Mouse (Mus musculus): Measurements from ENCODE around the gene Tut1. TPM values are rescaled to one million over a fixed set of nuclear protein-coding genes. Genes with fewer than 3 reads are reported as not detected.

The Tut1 gene
- 7.9 TPM for polyA plus RNA-seq (2015; fragmentation: Illumina TruSeq; extraction: RNeasy Lipid Tissue Mini Kit (QIAGEN cat#74804); ENCODE audit: insufficient read depth, low read depth, low replicate concordance)

GRCm38 (mm10) chr19:8953135-8954039 is at the start of gene Tut1:
Tut1 (plus strand) TSS chr19:8953847.

GRCm38 (mm10) chr19:8920073-8920736 is 33.4 kb upstream of the Tut1 start, which contains the start of gene B3gat3:
B3gat3 (plus strand) TSS chr19:8920374.

GRCm38 (mm10) chr19:8929224-8930088 is 24.2 kb upstream of the Tut1 start, which contains the start of the genes Rom1 and Eml3:
Rom1 (minus strand) TSS chr19:8929356.
Eml3 (plus strand) TSS chr19:8929552.

GRCm38 (mm10) chr19:8941515-8942217 is 12.0 kb upstream of the Tut1 start, which contains the start of gene Mta2:
Mta2 (plus strand) TSS chr19:8941875.

GRCm38 (mm10) chr19:8966590-8967372 is 13.1 kb downstream of the Tut1 start, which contains the start of gene Eef1g:
Eef1g (plus strand) TSS chr19:8967041.

GRCm38 (mm10) chr19:8989066-8989566 is 35.5 kb downstream of the Tut1 start, which contains the start of gene Ahnak:
Ahnak (plus strand) TSS chr19:8989284.

Other genes with a start within 250 kb of the Tut1 start
- 80.3 TPM for gene Slc3a2, start 230.5 kb upstream of the Tut1 start, polyA plus RNA-seq (2015; fragmentation: Illumina TruSeq; extraction: RNeasy Lipid Tissue Mini Kit (QIAGEN cat#74804); ENCODE audit: insufficient read depth, low read depth, low replicate concordance)
- 35.4 TPM for gene Wdr74, start 218.0 kb upstream of the Tut1 start, polyA plus RNA-seq (2015; fragmentation: Illumina TruSeq; extraction: RNeasy Lipid Tissue Mini Kit (QIAGEN cat#74804); ENCODE audit: insufficient read depth, low read depth, low replicate concordance)
- not detected for gene 1700092M07Rik, start 213.1 kb upstream of the Tut1 start, polyA plus RNA-seq (2015; fragmentation: Illumina TruSeq; extraction: RNeasy Lipid Tissue Mini Kit (QIAGEN cat#74804); ENCODE audit: insufficient read depth, low read depth, low replicate concordance)
- gene Stx5a, start 212.4 kb upstream of the Tut1 start, polyA plus RNA-seq (2015; fragmentation: Illumina TruSeq; extraction: RNeasy Lipid Tissue Mini Kit (QIAGEN cat#74804); ENCODE audit: insufficient read depth, low read depth, low replicate concordance) = 67.2 TPM
- 127 TPM for gene Nxf1, start 196.8 kb upstream of the Tut1 start, polyA plus RNA-seq (2015; fragmentation: Illumina TruSeq; extraction: RNeasy Lipid Tissue Mini Kit (QIAGEN cat#74804); ENCODE audit: insufficient read depth, low read depth, low replicate concordance)
- gene Tmem223, start 182.9 kb upstream of the Tut1 start, polyA plus RNA-seq (2015; fragmentation: Illumina TruSeq; extraction: RNeasy Lipid Tissue Mini Kit (QIAGEN cat#74804); ENCODE audit: insufficient read depth, low read depth, low replicate concordance) = 32.1 TPM
- gene Tmem179b, start 179.4 kb upstream of the Tut1 start, polyA plus RNA-seq (2015; fragmentation: Illumina TruSeq; extraction: RNeasy Lipid Tissue Mini Kit (QIAGEN cat#74804); ENCODE audit: insufficient read depth, low read depth, low replicate concordance) = 17.0 TPM
- 0.76 TPM for gene Taf6l, start 167.4 kb upstream of the Tut1 start, polyA plus RNA-seq (2015; fragmentation: Illumina TruSeq; extraction: RNeasy Lipid Tissue Mini Kit (QIAGEN cat#74804); ENCODE audit: insufficient read depth, low read depth, low replicate concordance)
- 17.1 TPM for gene Polr2g, start 155.3 kb upstream of the Tut1 start, polyA plus RNA-seq (2015; fragmentation: Illumina TruSeq; extraction: RNeasy Lipid Tissue Mini Kit (QIAGEN cat#74804); ENCODE audit: insufficient read depth, low read depth, low replicate concordance)
- gene Zbtb3, start 151.3 kb upstream of the Tut1 start, polyA plus RNA-seq (2015; fragmentation: Illumina TruSeq; extraction: RNeasy Lipid Tissue Mini Kit (QIAGEN cat#74804); ENCODE audit: insufficient read depth, low read depth, low replicate concordance) = not detected
- gene Ttc9c, start 134.5 kb upstream of the Tut1 start, polyA plus RNA-seq (2015; fragmentation: Illumina TruSeq; extraction: RNeasy Lipid Tissue Mini Kit (QIAGEN cat#74804); ENCODE audit: insufficient read depth, low read depth, low replicate concordance) = 4.5 TPM
- 20.7 TPM for gene Hnrnpul2, start 133.8 kb upstream of the Tut1 start, polyA plus RNA-seq (2015; fragmentation: Illumina TruSeq; extraction: RNeasy Lipid Tissue Mini Kit (QIAGEN cat#74804); ENCODE audit: insufficient read depth, low read depth, low replicate concordance)
- gene AC129217.1, start 124.1 kb upstream of the Tut1 start, polyA plus RNA-seq (2015; fragmentation: Illumina TruSeq; extraction: RNeasy Lipid Tissue Mini Kit (QIAGEN cat#74804); ENCODE audit: insufficient read depth, low read depth, low replicate concordance) = not detected
- 31.5 TPM for gene Bscl2, start 116.4 kb upstream of the Tut1 start, polyA plus RNA-seq (2015; fragmentation: Illumina TruSeq; extraction: RNeasy Lipid Tissue Mini Kit (QIAGEN cat#74804); ENCODE audit: insufficient read depth, low read depth, low replicate concordance)
- gene Gng3, start 114.7 kb upstream of the Tut1 start, polyA plus RNA-seq (2015; fragmentation: Illumina TruSeq; extraction: RNeasy Lipid Tissue Mini Kit (QIAGEN cat#74804); ENCODE audit: insufficient read depth, low read depth, low replicate concordance) = not detected
- gene Lrrn4cl, start 103.1 kb upstream of the Tut1 start, polyA plus RNA-seq (2015; fragmentation: Illumina TruSeq; extraction: RNeasy Lipid Tissue Mini Kit (QIAGEN cat#74804); ENCODE audit: insufficient read depth, low read depth, low replicate concordance) = 4.9 TPM
- gene Ubxn1, start 82.4 kb upstream of the Tut1 start, polyA plus RNA-seq (2015; fragmentation: Illumina TruSeq; extraction: RNeasy Lipid Tissue Mini Kit (QIAGEN cat#74804); ENCODE audit: insufficient read depth, low read depth, low replicate concordance) = 28.6 TPM
- gene Uqcc3, start 72.9 kb upstream of the Tut1 start, polyA plus RNA-seq (2015; fragmentation: Illumina TruSeq; extraction: RNeasy Lipid Tissue Mini Kit (QIAGEN cat#74804); ENCODE audit: insufficient read depth, low read depth, low replicate concordance) = 15.0 TPM
- gene Lbhd1, start 70.1 kb upstream of the Tut1 start, polyA plus RNA-seq (2015; fragmentation: Illumina TruSeq; extraction: RNeasy Lipid Tissue Mini Kit (QIAGEN cat#74804); ENCODE audit: insufficient read depth, low read depth, low replicate concordance) = 7.5 TPM
- gene Gm49403, start 69.9 kb upstream of the Tut1 start, polyA plus RNA-seq (2015; fragmentation: Illumina TruSeq; extraction: RNeasy Lipid Tissue Mini Kit (QIAGEN cat#74804); ENCODE audit: insufficient read depth, low read depth, low replicate concordance) = not detected
- gene 1810009A15Rik, start 65.0 kb upstream of the Tut1 start, polyA plus RNA-seq (2015; fragmentation: Illumina TruSeq; extraction: RNeasy Lipid Tissue Mini Kit (QIAGEN cat#74804); ENCODE audit: insufficient read depth, low read depth, low replicate concordance) = 7.3 TPM
- not detected for gene Gm49416, start 64.9 kb upstream of the Tut1 start, polyA plus RNA-seq (2015; fragmentation: Illumina TruSeq; extraction: RNeasy Lipid Tissue Mini Kit (QIAGEN cat#74804); ENCODE audit: insufficient read depth, low read depth, low replicate concordance)
- gene Ints5, start 60.8 kb upstream of the Tut1 start, polyA plus RNA-seq (2015; fragmentation: Illumina TruSeq; extraction: RNeasy Lipid Tissue Mini Kit (QIAGEN cat#74804); ENCODE audit: insufficient read depth, low read depth, low replicate concordance) = 4.9 TPM
- 50.2 TPM for gene Ganab, start 55.8 kb upstream of the Tut1 start, polyA plus RNA-seq (2015; fragmentation: Illumina TruSeq; extraction: RNeasy Lipid Tissue Mini Kit (QIAGEN cat#74804); ENCODE audit: insufficient read depth, low read depth, low replicate concordance)
- gene B3gat3, start 33.5 kb upstream of the Tut1 start, polyA plus RNA-seq (2015; fragmentation: Illumina TruSeq; extraction: RNeasy Lipid Tissue Mini Kit (QIAGEN cat#74804); ENCODE audit: insufficient read depth, low read depth, low replicate concordance) = 18.1 TPM
- gene Rom1, start 24.5 kb upstream of the Tut1 start, polyA plus RNA-seq (2015; fragmentation: Illumina TruSeq; extraction: RNeasy Lipid Tissue Mini Kit (QIAGEN cat#74804); ENCODE audit: insufficient read depth, low read depth, low replicate concordance) = 0.74 TPM
- gene Eml3, start 24.3 kb upstream of the Tut1 start, polyA plus RNA-seq (2015; fragmentation: Illumina TruSeq; extraction: RNeasy Lipid Tissue Mini Kit (QIAGEN cat#74804); ENCODE audit: insufficient read depth, low read depth, low replicate concordance) = 11.7 TPM
- 16.1 TPM for gene Mta2, start 12.0 kb upstream of the Tut1 start, polyA plus RNA-seq (2015; fragmentation: Illumina TruSeq; extraction: RNeasy Lipid Tissue Mini Kit (QIAGEN cat#74804); ENCODE audit: insufficient read depth, low read depth, low replicate concordance)
- 169 TPM for gene Eef1g, start 13.2 kb downstream of the Tut1 start, polyA plus RNA-seq (2015; fragmentation: Illumina TruSeq; extraction: RNeasy Lipid Tissue Mini Kit (QIAGEN cat#74804); ENCODE audit: insufficient read depth, low read depth, low replicate concordance)
- gene Ahnak, start 35.4 kb downstream of the Tut1 start, polyA plus RNA-seq (2015; fragmentation: Illumina TruSeq; extraction: RNeasy Lipid Tissue Mini Kit (QIAGEN cat#74804); ENCODE audit: insufficient read depth, low read depth, low replicate concordance) = 32.2 TPM
- gene Scgb1a1, start 134.1 kb downstream of the Tut1 start, polyA plus RNA-seq (2015; fragmentation: Illumina TruSeq; extraction: RNeasy Lipid Tissue Mini Kit (QIAGEN cat#74804); ENCODE audit: insufficient read depth, low read depth, low replicate concordance) = 28.0 TPM
- gene Asrgl1, start 181.8 kb downstream of the Tut1 start, polyA plus RNA-seq (2015; fragmentation: Illumina TruSeq; extraction: RNeasy Lipid Tissue Mini Kit (QIAGEN cat#74804); ENCODE audit: insufficient read depth, low read depth, low replicate concordance) = 2.2 TPM

Measured in pancreas, adult 10 weeks (tissue).